Mouse (Mus musculus) thymus, adult 2 months (tissue): ENCODE data around the gene Usmg5.

Experiments used
- CTCF ChIP-seq: fragments of 200-500 bp; IDR thresholded peaks from 2 replicates; pipeline ENCODE4 v1.5.1; 2012; ENCODE audit warnings: mild to moderate bottlenecking, control low read depth, low read length, moderate library complexity, borderline replicate concordance; ENCODE audit not compliant: control insufficient read depth, poor library complexity, insufficient read depth; ENCODE audit errors: extremely low read depth
- POLR2A ChIP-seq: fragments of 200-500 bp; IDR thresholded peaks from 2 replicates; pipeline ENCODE4 v1.6.1; 2012; ENCODE audit warnings: mild to moderate bottlenecking, low read length, control low read depth, moderate library complexity; ENCODE audit not compliant: control insufficient read depth, poor library complexity, insufficient read depth; ENCODE audit errors: extremely low read depth

GRCm38 (mm10) chr19:47088226-47088625 lies 2.2 kb downstream of the Usmg5 start:
- no peak for TF ChIP-seq CTCF
- TF ChIP-seq POLR2A: no peak
